Mouse (Mus musculus) kidney, adult 11 months (tissue): Measurements from ENCODE around the gene Krt39.
A peak's percentile ranks its signal among the peaks of the same experiment; 100 is the strongest.

Experiments used
- DNase-seq: peaks from one replicate; pipeline ENCODE4 v3.0.0; 2022

Krt39 gene

DNA sequence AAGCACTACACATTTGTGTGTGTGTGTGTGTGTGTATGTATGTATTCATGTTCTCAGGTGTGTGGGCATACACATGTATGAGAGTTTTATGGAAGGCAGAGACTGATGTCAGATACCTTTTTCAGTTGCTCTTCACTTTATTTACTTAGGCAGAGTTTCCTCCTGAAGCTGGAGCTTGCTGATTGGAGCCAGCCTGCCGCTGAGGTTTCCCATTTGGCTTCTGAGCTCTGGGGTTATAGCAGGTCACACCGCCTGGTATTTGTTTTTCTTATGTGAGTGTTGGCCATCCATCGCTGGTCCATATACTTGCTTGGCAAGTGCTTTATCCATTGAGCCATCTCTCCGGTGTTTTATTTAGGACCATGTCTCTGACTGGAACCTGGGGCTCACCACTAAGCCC lies 51.9 kb downstream of the Krt39 start:
- DNase-seq, result no peak

DNA sequence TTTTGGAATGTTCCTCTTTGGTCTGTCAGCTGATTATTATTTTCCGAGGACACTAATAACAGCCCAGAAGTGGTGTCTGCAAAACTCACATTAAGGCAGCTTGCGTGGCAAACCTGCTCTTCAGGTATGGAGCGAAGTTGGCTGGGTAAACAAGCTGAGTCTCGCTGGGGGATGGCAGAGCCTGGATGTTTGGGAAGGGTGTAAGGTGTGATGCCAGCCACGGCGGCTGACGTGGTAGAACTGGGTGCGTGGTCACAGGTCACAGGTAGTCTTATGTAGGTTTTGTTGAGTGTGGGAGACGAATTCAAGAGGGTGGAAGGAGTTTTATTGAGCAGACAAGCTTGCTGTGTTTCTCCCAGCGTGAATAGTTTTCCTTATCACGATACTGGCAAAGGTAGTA lies 52.6 kb downstream of the Krt39 start:
- no peak for DNase-seq

DNA sequence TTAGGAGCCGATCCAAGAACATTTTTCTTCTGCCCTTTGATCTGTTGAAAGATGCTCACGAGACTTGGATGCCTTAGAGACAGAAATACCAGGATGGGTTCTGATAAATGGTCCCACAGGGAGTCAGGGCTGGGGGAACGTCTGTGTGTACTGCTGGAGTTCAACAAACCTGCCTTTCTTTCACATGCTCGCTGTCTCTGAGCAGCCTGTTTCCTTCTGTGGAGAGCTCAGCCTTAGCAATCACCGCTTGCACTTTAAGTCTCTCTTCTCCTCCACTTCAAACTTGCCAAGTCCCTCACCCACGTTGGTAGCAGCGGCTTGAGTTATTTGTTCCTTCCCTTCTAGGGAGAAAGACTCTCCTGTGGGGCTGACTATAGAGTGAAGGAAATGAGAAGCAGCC lies 54.8 kb downstream of the Krt39 start:
- DNase-seq, result no peak

DNA sequence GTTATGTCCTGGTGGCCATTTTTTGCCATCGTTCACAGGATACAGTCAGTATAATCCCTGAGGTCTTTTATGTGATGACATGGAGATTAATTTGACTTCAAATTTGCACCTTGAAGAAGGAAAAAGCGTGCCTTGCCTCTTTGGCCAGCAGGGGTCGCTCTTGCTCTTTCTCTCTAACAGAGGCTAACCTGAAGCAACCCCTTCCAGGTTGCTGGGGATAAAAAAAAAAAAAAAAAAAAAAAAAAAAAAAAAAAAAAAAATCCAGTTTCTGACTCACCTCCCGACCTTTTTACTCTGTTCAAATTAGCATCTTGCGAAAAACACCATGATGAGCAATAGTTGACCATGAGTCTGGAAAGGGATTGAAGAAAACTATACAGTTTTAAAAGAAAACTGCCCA lies 56.3 kb downstream of the Krt39 start:
- DNase-seq, result peak; percentile 58
